Mouse (Mus musculus) c-Kit-positive CD71-positive TER-119-negative erythroid progenitor cells, embryonic 14.5 days (primary cell): ENCODE results near the gene Kirrel3.

Source experiments
- DNase-seq: peaks from one replicate; pipeline ENCODE4 v3.0.0-alpha.2; 2013; ENCODE audit warnings: low read depth

The Kirrel3 gene

DNA sequence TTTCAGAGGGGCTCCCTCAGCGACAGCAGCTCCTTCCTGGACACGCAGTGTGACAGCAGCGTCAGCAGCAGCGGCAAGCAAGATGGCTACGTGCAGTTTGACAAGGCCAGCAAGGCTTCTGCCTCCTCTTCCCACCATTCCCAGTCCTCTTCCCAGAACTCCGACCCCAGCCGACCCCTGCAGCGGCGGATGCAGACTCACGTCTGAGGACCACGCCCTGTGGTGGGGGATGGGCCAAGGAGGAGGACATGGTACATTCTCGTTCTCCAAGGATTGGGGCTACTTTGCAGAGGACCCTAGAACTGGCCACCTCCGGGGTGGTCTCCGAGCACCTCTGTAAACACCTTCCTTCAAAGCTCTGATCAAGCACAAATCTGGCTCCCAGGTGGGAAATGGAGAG, 549.4 kb downstream of the Kirrel3 start:
- no peak for DNase-seq

DNA sequence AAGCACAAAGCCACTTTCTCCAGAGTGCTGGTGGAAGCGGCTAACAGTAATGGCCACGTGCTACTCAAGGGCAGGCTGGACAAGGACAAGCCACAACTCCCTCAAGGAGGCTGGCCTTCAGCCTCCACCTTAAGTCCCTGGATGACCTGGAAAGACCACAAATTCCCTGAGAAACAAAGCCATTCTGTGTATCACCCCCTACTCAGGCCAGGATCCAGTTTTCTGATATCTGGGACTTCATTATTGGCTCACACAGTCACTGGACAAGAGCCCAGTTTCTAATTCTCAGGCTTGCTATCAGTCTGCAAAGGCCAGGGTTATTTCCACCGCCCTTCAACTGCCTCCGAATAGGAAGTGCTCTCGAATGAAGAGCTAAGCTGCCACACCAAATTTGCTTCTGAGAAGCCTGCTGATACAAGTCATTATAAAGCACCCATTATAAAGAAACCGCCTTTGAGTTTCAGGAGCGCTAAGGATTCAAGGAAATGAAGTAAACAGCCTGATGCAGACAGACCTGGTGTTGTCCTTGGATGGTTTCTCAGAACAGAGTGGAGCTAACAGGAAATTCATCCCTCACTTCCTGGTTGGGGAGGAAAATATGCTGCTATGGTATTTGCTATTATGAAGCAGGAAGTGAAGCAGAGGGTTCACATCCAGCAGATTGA, 553.4 kb downstream of the Kirrel3 start:
- no peak for DNase-seq

DNA sequence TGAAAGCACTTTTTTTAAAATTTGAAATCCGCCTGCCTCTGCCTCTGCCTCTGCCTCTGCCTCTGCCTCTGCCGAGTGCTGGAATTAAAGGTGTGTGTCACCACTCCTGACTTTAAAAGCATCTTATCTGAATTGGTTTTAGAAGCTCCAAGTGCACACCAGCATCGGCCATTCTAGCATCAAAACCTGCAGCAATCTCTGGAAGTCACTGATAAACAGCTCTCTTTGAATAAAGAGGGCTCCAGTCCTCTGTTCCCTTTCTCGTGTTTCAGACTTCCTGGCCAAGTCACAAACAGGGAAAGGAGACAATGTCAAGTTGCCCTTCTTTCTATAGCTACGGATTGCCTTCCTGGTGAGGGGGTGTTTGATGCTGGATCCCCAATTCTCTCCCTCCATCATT, 554.2 kb downstream of the Kirrel3 start:
- DNase-seq: no peak

DNA sequence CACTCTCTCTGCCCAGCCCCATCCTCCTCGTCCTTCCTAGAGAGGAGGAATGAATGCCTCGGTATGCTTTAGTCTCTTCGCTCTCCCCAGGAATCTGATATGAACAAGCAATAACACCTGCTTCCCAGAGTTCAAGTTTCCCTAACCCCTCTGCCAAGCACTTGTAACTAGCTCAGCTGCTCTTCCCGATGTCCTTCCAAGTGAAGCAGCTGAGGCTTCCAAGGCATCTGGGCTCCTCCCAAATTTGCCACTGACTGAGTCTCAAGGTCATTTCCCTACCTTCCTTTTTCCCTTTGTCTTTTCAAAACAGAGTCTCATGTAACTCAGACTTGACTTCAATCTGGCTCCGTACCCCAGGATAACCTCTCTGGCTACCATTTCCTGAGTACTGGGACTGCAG, 555.8 kb downstream of the Kirrel3 start:
- DNase-seq: no peak

DNA sequence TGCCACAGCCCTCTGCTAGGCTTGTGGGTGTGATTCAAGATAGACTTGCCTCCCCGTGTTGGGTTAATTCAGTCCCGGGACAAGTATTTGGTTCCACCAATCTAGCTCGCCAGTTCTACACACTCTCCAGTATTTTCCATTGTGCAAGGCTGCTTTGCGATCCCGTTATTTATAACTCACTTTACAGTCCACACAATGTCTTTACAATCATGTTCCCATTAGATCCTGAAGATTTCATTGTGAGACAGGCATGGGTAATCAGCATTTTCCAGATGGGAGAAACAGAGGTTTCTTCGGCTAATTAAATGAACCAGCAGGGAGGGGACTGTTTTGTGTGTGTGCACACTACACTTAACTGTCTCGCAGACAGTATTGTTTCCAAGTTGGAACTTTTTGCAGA, 557.9 kb downstream of the Kirrel3 start:
- DNase-seq: no peak

DNA sequence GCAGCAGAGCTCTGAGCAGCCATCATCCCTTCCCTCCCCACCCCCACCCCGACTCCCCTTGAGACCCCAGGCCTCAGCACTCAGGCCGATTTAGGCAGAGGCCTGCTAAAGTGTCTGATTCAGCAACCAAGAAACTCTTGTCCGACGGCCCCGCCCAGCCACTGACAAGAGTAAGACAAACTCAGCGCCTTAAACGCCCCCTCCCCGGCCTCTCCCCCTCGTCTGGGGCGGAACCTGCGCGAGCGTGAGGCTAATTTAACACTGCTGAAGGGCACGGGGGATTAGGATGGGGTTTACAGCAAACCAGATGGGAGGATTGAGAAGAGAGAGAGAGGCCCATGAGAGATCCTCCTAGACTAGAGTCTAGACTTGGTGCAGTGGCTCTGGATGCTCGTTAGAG, 558.8 kb downstream of the Kirrel3 start:
- DNase-seq: no peak

DNA sequence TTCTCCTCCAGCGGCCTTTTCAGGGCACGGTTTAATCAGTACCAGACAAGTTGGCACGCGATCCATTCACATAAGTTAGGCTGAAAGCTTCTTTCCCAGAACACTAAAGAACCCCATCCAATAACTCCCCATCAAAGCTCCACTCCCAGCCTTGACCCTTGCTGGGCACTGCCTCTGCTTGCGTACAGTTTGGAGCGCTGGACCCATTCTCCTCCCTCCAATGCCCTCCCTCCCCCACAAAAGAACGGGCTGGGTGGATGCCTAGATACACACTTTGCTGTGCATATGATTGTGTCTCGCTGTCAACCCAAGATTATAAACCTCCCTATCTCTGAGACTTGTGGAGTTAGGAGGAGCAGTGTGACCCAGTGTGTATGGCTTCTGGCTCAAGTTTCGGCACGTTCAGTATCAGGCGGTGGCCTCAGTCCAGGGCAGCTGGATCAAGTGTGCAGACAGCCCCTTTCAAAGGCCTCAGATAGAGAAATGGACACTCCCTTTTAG, 559.4 kb downstream of the Kirrel3 start:
- no peak for DNase-seq

DNA sequence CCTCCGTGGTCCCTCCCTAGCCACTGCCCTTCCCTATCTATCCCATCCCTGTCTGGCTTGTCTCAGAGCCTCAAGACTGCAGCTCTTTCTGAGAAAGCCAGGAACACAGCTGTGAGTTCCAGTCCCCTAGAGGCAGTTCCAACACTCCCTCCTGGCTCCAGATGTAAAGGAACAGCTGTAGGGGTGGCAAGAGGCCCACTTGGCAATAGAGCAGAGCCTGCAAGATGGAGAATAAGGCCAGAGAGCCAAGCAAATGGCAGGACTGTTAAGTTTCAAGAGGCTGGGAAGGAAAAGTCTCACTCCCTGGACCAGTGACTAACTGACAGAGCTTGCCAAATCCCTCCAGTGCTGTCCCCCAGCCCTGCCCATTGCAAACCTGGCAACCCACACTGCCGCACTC, 560.1 kb downstream of the Kirrel3 start:
- DNase-seq: no peak

DNA sequence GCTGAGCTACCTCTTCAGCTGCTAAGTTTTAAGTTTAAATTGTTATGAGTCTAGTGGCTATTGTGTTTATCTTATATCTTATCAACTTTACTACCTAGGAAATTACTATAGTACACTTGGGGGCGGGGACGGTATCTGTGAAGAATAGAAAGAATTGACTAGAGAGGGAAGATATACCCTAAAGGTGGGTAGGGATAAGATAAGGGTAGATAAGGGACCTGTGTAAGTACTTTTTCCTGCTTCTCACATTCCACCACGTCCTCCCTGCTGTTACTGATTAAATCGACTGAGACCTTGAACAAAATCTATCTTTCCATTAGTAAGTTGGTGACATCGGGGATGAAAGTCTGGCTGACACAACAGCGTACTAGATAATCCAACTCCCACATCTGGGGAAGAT, 562.8 kb downstream of the Kirrel3 start:
- DNase-seq: no peak

DNA sequence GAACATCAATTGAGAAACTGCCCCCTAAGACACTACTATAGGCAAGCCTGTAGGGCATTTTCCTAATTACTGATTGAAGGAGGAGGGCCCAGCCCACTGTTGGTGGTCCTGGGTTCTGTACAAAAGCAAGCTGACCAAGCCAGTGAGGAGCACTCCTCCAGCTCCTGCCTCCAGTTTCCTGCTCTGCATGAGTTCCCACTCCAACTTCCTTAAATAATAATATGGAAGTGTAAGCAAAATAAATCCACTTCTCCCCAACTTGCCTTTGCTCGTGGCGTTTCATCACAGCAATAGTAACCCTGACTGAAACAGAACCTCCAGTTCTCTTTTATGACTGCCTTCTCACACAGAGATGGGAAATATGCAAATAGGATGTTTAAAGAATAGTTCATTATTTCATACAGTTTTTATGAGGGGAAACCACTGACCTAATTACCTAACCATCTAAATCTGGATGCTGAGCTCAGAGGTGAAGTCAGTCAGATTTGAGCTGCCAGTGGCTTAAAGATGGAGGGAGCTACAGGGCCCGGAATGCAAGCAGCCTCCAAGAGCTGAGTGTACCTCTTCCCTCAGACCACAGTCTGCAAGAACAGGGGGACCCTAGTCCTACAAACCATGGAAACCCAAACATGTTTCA, 564.3 kb downstream of the Kirrel3 start:
- no peak for DNase-seq

DNA sequence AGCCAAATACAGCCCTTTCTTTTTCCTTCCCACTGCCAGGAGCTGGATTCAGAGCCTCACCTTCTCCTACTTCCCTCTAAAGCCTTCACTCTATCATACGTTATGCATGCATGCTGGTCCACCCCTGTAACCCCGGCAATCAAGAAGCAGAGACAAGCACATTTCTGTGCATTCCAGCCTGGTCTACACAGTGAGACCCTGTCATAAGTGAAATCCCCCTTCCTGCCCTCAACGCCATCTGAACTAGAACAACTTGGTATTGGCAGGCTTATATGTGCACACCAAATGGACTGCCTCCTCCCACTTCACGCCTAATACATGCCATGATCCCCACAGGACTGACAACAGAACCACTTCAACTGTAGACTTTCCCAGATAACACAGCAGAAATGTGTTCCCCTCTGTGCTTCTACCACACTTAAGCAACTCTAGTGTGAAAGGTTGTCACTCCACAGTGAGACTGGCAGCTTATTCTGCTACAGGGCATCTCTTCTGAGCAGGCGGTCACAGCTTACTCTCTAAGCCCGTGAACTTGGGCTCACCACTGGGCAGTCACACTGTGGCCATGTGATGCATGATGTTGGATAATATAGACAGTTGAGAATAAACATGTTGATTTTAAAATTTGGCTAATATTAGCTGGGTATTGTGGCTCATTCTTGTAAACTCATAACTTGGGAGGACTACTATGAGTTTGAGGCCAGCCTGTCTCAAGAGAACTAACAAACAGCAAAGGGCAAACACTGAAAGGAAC, 565.2 kb downstream of the Kirrel3 start:
- no peak for DNase-seq

DNA sequence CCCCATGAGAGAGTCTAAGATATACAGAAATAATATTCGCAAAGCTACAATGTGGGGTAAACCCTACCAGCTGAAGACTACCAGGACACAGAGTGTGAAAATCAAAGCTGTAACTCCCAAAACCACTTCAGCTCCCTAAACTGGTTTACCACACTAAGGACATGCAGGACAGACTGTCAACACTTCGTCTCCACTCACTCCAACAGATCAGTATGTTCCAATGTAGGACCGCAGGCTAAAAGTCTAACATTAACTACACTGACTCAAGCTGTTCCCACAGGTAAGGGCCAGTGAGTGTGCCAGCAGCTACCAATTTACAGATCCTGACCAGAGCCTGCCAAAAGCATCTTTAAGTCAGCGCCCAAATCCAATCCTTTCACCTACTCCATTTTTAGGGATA, 566.0 kb downstream of the Kirrel3 start:
- DNase-seq: no peak

DNA sequence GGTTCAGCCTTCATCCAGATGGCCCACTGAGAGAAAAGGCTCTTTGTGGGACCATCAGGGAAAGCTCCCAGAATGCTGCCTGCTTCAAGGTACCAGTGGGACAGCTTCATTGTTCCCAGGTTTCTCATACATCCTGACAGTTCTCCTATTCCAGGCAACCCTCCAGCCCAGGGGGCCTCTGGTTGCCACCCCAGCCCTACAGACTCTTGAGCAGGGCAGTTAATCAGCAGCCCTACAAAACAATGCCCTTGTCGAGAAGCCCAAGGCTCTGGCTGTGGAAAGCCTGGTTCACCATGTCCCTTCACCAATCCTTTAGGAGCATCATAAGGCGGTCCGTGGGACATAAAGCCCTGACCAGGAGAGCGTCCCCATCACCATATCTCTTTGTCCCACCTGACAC, 567.0 kb downstream of the Kirrel3 start:
- no peak for DNase-seq

DNA sequence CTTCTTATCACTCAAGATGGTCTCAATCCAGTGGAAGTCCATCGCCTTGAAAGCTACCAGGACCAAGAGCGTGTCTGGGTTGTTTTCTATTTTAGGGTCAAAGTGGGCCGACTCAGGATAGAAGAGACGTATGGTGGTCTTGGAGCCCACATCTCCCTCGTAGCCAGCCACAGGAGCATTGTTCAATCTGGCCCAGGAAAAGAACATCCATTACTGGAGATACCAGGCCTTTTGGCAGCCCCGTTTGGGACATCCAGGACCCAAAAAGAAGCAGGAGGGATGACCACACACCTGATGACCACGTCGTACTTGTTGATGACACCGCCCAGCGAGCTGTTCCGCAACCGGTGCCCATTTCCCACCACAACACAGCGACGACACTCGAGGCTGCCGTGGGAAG, 567.4 kb downstream of the Kirrel3 start:
- DNase-seq: no peak

DNA sequence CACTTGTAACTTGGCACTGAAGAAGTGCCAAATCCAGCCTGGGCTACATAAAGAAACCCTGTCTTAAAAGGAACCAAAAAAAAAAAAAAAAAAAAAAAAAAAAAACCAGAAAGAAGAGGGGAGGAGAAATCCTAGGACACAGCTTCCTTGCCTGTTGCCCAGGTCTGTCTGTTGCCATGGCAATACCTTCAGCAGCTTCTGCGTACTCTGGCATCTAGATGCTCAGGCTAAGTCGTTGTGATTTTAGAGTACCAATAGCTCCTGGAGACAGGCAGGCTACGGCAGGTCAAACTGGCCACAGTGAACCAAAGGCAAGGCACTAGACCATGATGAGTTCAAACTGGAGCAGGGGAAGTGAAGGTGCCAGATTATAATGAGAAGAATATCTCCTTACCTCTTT, 568.0 kb downstream of the Kirrel3 start:
- no peak for DNase-seq

DNA sequence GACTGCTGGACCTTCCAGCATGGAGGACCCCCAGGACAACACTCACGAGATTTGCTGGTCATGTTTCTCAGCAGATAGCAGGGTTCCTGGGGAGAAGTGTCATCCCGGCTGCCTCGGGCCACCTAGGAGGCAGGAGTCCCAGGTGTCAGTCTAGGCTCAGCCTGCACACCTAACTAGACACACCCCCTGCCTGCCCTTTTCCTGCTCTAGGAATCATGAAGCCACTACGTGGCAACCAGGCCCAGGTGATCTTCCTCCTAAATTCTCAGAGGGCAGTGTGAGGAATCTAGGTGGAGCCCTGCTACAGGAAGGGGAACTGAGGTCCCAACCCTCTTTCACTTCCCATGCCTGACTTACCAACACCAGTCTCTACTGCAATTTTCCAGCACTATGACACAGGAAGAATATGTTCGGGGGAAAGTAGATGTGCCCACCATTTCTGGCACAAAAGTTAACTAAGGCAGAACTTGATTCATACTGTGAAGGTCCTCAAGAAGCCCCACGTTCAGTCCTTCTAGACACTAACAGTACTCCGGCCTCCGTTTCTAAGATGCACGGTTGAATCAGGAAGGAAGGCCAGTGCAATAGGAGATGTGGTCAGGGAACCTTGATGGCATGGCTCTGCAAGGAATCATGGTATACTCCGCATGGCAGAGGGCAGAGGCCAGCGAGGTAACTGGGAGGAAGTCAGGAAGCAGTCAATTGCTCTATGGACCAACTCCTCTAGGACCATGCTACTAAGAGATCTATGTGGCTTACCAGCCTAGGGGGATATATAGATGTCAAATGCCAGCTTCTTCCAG, 570.0 kb downstream of the Kirrel3 start:
- no peak for DNase-seq

DNA sequence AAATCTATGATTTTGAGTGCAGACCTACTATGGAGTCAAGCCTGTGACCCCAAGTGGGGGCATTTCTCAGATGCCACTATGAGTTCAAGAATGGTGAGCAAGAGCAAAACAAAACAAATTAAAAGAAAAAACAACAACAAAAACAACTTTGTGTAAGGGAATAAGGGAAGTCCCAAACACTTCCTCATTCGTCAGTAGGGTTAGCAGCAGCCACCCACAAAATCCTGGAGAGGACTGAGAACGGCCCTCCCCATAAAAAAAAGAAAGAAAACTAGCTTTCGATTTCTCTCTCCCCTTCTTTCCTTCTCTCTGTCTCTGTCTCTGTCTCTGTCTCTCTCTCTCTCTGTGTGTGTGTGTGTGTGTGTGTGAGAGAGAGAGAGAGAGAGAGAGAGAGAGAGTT, 570.9 kb downstream of the Kirrel3 start:
- DNase-seq: no peak

DNA sequence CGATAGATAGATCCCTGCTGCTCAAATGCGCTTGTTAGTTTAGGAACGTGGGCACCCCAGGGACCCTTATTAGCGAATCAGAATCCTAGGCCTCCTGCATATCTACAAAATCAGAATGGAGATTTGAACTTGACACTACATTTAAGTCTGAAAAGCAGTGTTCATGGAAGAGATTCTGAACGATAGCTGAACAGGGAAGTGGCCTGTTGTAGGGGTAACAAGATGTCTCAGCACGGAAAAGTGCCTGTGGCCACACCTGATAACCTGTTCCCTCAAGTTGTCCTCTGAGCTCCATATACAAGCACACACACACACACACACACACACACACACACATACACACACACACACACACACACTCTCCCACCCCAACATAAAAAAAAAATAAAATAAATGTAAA, 571.9 kb downstream of the Kirrel3 start:
- no peak for DNase-seq

DNA sequence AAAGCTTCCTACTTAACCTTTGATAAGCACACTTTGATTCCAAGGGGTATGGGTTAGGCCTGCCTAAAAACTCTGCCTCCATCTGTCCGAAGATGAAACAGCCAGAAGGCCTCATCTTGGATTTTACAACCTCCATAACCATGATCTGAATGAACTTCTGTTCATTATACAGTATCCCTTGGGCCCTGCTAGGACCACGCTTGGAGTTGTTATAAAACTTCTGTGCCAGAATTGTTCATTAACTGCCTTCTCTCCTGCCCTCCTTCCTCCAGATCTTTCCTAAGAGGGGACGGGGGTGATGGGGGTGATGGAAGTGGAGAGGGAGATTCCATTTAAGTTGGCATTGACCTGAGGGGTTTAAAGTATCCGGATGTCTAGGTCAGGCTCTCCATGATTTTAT, 572.5 kb downstream of the Kirrel3 start:
- DNase-seq: no peak

DNA sequence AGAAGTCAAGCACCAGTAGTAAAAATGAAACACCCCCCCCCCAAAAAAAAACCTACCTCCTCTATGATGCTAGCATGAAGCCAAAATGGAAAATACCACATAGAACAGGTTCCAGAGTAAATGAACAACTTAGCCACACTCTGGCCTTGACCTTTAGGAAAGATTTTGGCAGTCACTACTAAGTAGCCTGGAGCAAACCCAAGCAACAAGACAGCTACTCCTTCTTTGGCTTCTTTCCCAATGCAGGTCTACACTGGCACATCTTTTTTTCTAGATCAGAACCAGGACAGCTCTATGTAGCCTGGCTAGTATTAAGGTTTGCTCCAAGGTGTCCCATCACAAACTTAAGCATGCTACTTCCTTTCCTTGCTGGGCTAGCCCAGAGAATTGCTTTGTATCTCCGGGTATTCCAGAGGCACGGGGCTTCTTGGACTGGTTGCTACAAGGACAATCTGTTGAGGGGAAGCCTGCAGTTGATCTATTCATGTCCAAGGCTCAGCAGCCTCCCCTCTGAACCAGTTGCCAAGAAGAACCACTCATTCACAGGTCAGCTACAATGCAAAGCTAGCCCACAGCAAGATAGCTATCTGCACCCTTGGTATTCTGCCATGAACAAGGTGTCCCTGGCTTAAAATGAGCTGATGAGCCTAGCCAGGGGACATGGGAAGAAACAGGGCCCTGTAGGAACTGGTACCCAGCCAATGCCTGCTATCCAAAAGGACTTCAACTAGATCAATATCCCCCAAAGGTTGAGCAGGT, 573.1 kb downstream of the Kirrel3 start:
- no peak for DNase-seq

DNA sequence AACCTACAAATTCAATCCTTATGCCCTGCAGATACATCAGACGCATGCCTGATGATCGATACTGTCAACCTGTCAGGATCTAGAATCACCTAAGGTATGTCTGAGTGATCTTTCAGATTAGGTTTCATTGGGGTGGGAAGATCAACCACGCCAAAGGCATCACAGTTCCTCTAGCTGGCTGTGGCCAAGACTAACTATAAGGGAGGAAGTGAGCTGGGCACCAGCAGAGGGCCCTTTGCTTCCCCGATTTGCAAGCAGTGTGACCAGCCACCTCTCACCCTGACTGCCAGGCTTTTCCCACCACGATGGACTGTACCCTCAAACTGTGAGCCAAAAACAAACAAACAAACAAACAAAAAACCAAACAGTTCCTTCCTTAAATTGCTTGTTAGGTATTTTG, 574.2 kb downstream of the Kirrel3 start:
- no peak for DNase-seq

DNA sequence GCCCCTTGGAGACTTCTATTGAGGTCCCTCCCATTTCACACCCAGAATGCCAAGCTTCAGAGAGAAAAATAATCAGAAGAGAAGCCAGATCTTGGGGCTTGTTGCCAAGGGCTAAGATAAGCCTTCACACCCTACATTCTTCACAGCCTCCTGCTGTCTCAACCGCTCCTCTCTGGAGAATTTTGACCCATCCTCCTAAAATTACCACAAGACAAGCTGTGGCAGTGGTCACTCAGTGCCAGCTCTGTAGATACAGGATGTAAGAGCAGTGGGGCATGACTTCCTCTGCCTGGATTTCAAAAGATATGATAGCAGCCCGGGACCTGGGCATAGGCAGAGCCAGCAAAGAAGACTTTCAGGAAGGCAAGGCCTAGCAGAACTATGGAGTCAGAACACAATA, 575.8 kb downstream of the Kirrel3 start:
- DNase-seq: no peak
